ENCODE assay signal across 1 mouse cellular context in genomic region chr5:140704378-140705251, GRCm38 (mm10).
TF ChIP-seq lines count a peak whose summit lies in the region.

TSS of gene Brat1 (plus strand) at chr5:140705011.

TF ChIP-seq in MEL, 35 proteins besides CTCF, POLR2A, EP300 and RAD21 (continued from another document):
- 0 out of 2 replicates have a peak, but pooled peaks have one; percentile 12 for TF ChIP-seq BHLHE40 (IDR thresholded peaks at IDR 0.05; ENCODE audit: borderline replicate concordance, low read depth, low read length)
- TF ChIP-seq KAT2A (conservative IDR thresholded peaks at IDR 0.05; ENCODE audit: low read depth, low read length) = no peak
- TF ChIP-seq CHD1 (IDR thresholded peaks at IDR 0.05; ENCODE audit: low read depth, low read length) = peak; percentile 99
- peak; percentile 26; the same call in 1 of the 2 replicates for TF ChIP-seq SIN3A (IDR thresholded peaks at IDR 0.05; ENCODE audit: low read length)
- no peak for TF ChIP-seq GABPA (IDR thresholded peaks at IDR 0.05; ENCODE audit: low read depth, low read length)
